Mouse (Mus musculus) stomach, embryonic 14.5 days (tissue): ENCODE measurements around the gene Il18. TPM values are rescaled to one million over a fixed set of nuclear protein-coding genes. Genes with fewer than 3 reads are reported as not detected.
"Not testable (repeated sequence)": the region's sequence is repeated elsewhere in the genome, so short reads cannot be mapped to it uniquely, and the experiment has no call there.

Source experiments
- ATAC-seq: fragments of 200-750 bp; cut with Nextera tagmentation; 2 replicates; pipeline ENCODE4 v1.8.0; 2017; ENCODE audit warnings: low read depth, moderate TSS enrichment; ENCODE audit not compliant: insufficient number of reproducible peaks, insufficient read depth, low FRiP score
- H3K27ac ChIP-seq: fragments of 300-500 bp; sonication (generic); 2 replicates; pipeline ENCODE4 v1.5.1; 2014; ENCODE audit warnings: mild to moderate bottlenecking, low read length, moderate library complexity, mixed read lengths
- H3K27me3 ChIP-seq: fragments of 300-500 bp; sonication (generic); 2 replicates; pipeline ENCODE4 v1.6.1; 2014; ENCODE audit warnings: low read length, control low read depth, mixed read lengths; ENCODE audit not compliant: control insufficient read depth, insufficient read depth
- H3K36me3 ChIP-seq: fragments of 300-500 bp; sonication (generic); 2 replicates; pipeline ENCODE4 v1.6.1; 2014; ENCODE audit warnings: mild to moderate bottlenecking, control low read depth, low read length, moderate library complexity, mixed read lengths; ENCODE audit not compliant: control insufficient read depth, insufficient read depth
- H3K4me1 ChIP-seq: fragments of 300-500 bp; sonication (generic); 2 replicates; pipeline ENCODE4 v1.6.1; 2014; ENCODE audit warnings: low read length, control low read depth, mixed read lengths; ENCODE audit not compliant: control insufficient read depth, insufficient read depth
- H3K4me2 ChIP-seq: fragments of 300-500 bp; sonication (generic); replicated peaks from 2 replicates; pipeline ENCODE4 v1.6.1; 2014; ENCODE audit warnings: low read depth, low read length, control low read depth
- H3K4me3 ChIP-seq: fragments of 300-500 bp; sonication (generic); 2 replicates; pipeline ENCODE4 v1.5.1; 2014; ENCODE audit warnings: low read depth, low read length, control low read depth
- H3K9ac ChIP-seq: fragments of 300-500 bp; sonication (generic); replicated peaks from 2 replicates; pipeline ENCODE4 v1.6.1; 2014; ENCODE audit warnings: low read depth, mild to moderate bottlenecking, control low read depth, low read length, moderate library complexity, mixed read lengths
- H3K9me3 ChIP-seq: fragments of 300-500 bp; sonication (generic); 2 replicates; pipeline ENCODE4 v1.6.1; 2016; ENCODE audit warnings: low read depth, low read length, control low read depth; ENCODE audit not compliant: control insufficient read depth
- WGBS: fragments of 180-500 bp; shearing (Covaris S2); extraction: QIAGEN DNeasy Blood & Tissue Kit; methylation state at CpG from one replicate; pipeline ENCODE4 v1.1.7; 2014; 5-methylcytosine and 5-hydroxymethylcytosine counted together
- polyA plus RNA-seq: library from polyadenylated mRNA; unstranded; fragments of >200 nt; fragmentation: Nextera tagmentation; extraction: Ambion mirVana; gene quantifications from 2 replicates; pipeline ENCODE4 v1.2.1, GENCODE M21; 2014

Il18 gene
- polyA plus RNA-seq, 1 experiment from 2014 or later, result 7.9 TPM

- Histone ChIP-seq H3K9ac (0 out of 2 replicates have a peak overlapping the region, but pooled peaks have one; percentile 92), H3K36me3 (peaks cover 19% of the 10 kb centered on the region), H3K27me3 (no peaks in the 10 kb centered on the region), H3K4me3 (peak overlapping the region; percentile 97), H3K4me1 (0 out of 2 replicates have a peak, but pooled peaks cover 7% of the 10 kb centered on the region), H3K27ac (no peak overlapping the region), H3K9me3 (no peaks in the 10 kb centered on the region), H3K4me2 (peak overlapping the region; percentile 72)
- WGBS, result 60% methylated on average over 9 of the region's 9 CpGs
- ATAC-seq, result no peak
Measured at GRCm38 (mm10) chr9:50617794-50618330, 63.2 kb downstream of the Il18 start.

GRCm38 (mm10) chr9:50630903-50631302 is 76.3 kb downstream of the Il18 start:
- H3K27me3 ChIP-seq, H3K9ac ChIP-seq, H3K4me1 ChIP-seq, ATAC-seq, H3K9me3 ChIP-seq, H3K4me2 ChIP-seq, H3K4me3 ChIP-seq, H3K27ac ChIP-seq: not testable (repeated sequence)
- 90% methylated on average over 6 of the region's 8 CpGs for WGBS
- peaks cover 11% of the 10 kb centered on the region for H3K36me3 ChIP-seq

Other genes with a start within 250 kb of the Il18 start
- 361 and 375 TPM in 2 replicates for gene Rpl10-ps3, start 209.9 kb upstream of the Il18 start, polyA plus RNA-seq
- gene Plet1, start 60.3 kb upstream of the Il18 start, polyA plus RNA-seq, result 2.4 and 4.8 TPM in 2 replicates
- 96.7 and 99.4 TPM in 2 replicates for gene Pts, start 26.1 kb upstream of the Il18 start, polyA plus RNA-seq
- gene Bco2, start 354 bp downstream of the Il18 start, polyA plus RNA-seq, result 0.26 and 0.42 TPM in 2 replicates
- gene Tex12, start 6.5 kb downstream of the Il18 start, polyA plus RNA-seq, result not detected in 2 replicates
- 295 and 307 TPM in 2 replicates for gene Sdhd, start 49.0 kb downstream of the Il18 start, polyA plus RNA-seq
- gene Timm8b, start 49.1 kb downstream of the Il18 start, polyA plus RNA-seq, result 272 and 288 TPM in 2 replicates
- 4.7 and 5.4 TPM in 2 replicates for gene Pih1d2, start 62.5 kb downstream of the Il18 start, polyA plus RNA-seq
- 26.2 and 29.5 TPM in 2 replicates for gene Nkapd1, start 62.6 kb downstream of the Il18 start, polyA plus RNA-seq
- gene Dlat, start 105.0 kb downstream of the Il18 start, polyA plus RNA-seq, result 47.9 and 51.5 TPM in 2 replicates
- gene Dixdc1, start 184.7 kb downstream of the Il18 start, polyA plus RNA-seq, result 11.4 and 12.7 TPM in 2 replicates
- gene 2310030G06Rik, start 191.7 kb downstream of the Il18 start, polyA plus RNA-seq, result 12.3 and 13.0 TPM in 2 replicates
- 43.7 and 47.9 TPM in 2 replicates for gene Cryab, start 196.5 kb downstream of the Il18 start, polyA plus RNA-seq
- 1.5 and 3.2 TPM in 2 replicates for gene Hspb2, start 197.5 kb downstream of the Il18 start, polyA plus RNA-seq
- gene Fdxacb1, start 213.4 kb downstream of the Il18 start, polyA plus RNA-seq, result 13.7 and 14.0 TPM in 2 replicates
- 38.9 and 46.1 TPM in 2 replicates for gene Alg9, start 220.2 kb downstream of the Il18 start, polyA plus RNA-seq
- gene 1110032A03Rik, start 220.7 kb downstream of the Il18 start, polyA plus RNA-seq, result 34.4 and 37.8 TPM in 2 replicates